Mouse (Mus musculus) myocyte (in vitro differentiated cells): Measurements from ENCODE around the gene Trmt112. TPM values are rescaled to one million over a fixed set of nuclear protein-coding genes. Genes with fewer than 3 reads are reported as not detected.

Experiments used
- H3K27me3 ChIP-seq: one replicate; pipeline ENCODE4 v1.6.1; 2011; ENCODE audit not compliant: control insufficient read depth, insufficient read depth, insufficient read length
- H3K36me3 ChIP-seq: one replicate; pipeline ENCODE4 v1.6.1; 2011; ENCODE audit not compliant: control insufficient read depth, insufficient read depth
- H3K4me2 ChIP-seq: one replicate; pipeline ENCODE4 v1.6.1; 2011; ENCODE audit warnings: low read depth, control low read depth
- H3K4me3 ChIP-seq: one replicate; pipeline ENCODE4 v1.5.1; 2011; ENCODE audit warnings: mild to moderate bottlenecking, control low read depth, moderate library complexity
- H3K79me2 ChIP-seq: one replicate; pipeline ENCODE4 v1.6.1; 2011; ENCODE audit not compliant: control insufficient read depth, insufficient read depth
- H3ac ChIP-seq: one replicate; pipeline ENCODE4 v1.6.1; 2011; ENCODE audit not compliant: control insufficient read depth, insufficient read length
- CEBPB ChIP-seq: IDR thresholded peaks from 2 replicates; pipeline ENCODE4 v1.6.1; 2011; ENCODE audit warnings: mild to moderate bottlenecking, moderate library complexity; ENCODE audit not compliant: poor library complexity, insufficient read depth, severe bottlenecking
- E2F4 ChIP-seq: IDR thresholded peaks from one replicate; pipeline ENCODE4 v1.6.1; 2011; ENCODE audit warnings: mild to moderate bottlenecking, control low read depth, moderate library complexity; ENCODE audit not compliant: insufficient read depth
- MAX ChIP-seq: IDR thresholded peaks from one replicate; pipeline ENCODE4 v1.6.1; 2011; ENCODE audit warnings: low read depth, mild to moderate bottlenecking, control low read depth
- MYOD1 ChIP-seq, 3 experiments: IDR thresholded peaks; one replicate each; pipeline ENCODE4 v1.6.1; 2011; ENCODE audit warnings: control low read depth in 2 of 3, low read depth in 2 of 3, mild to moderate bottlenecking in 2 of 3, moderate library complexity in 1 of 3; ENCODE audit not compliant: insufficient read length in 2 of 3, control insufficient read depth in 1 of 3
- MYOG ChIP-seq, 3 experiments: IDR thresholded peaks; one replicate each; pipeline ENCODE4 v1.6.1; 2011; ENCODE audit warnings: control low read depth in 2 of 3, low read depth in 2 of 3, mild to moderate bottlenecking in 2 of 3; ENCODE audit not compliant: insufficient read length in 2 of 3, control insufficient read depth in 1 of 3, insufficient read depth in 1 of 3
- POLR2A ChIP-seq: IDR thresholded peaks from one replicate; pipeline ENCODE4 v1.6.1; 2011; ENCODE audit warnings: low read depth, mild to moderate bottlenecking, control low read depth, moderate library complexity; ENCODE audit not compliant: insufficient read length
- POLR2AphosphoS2 ChIP-seq: IDR thresholded peaks from one replicate; pipeline ENCODE4 v1.6.1; 2011; ENCODE audit warnings: low read depth, control low read depth; ENCODE audit not compliant: insufficient read length
- REST ChIP-seq: IDR thresholded peaks from one replicate; pipeline ENCODE4 v1.6.1; 2011; ENCODE audit warnings: mild to moderate bottlenecking, control low read depth, moderate library complexity; ENCODE audit not compliant: insufficient read depth, insufficient read length
- SRF ChIP-seq: IDR thresholded peaks from one replicate; pipeline ENCODE4 v1.6.1; 2011; ENCODE audit warnings: low read depth; ENCODE audit not compliant: control insufficient read depth, insufficient read length
- TCF12 ChIP-seq: IDR thresholded peaks from one replicate; pipeline ENCODE4 v1.6.1; 2011; ENCODE audit warnings: mild to moderate bottlenecking, control low read depth; ENCODE audit not compliant: poor library complexity, insufficient read depth, severe bottlenecking
- TCF3 ChIP-seq: IDR thresholded peaks from one replicate; pipeline ENCODE4 v1.6.1; 2011; ENCODE audit warnings: low read depth, control low read depth; ENCODE audit not compliant: insufficient read length
- USF1 ChIP-seq: IDR thresholded peaks from one replicate; pipeline ENCODE4 v1.6.1; 2011; ENCODE audit warnings: low read depth, mild to moderate bottlenecking, control low read depth, moderate library complexity
- polyA plus RNA-seq: library from polyadenylated mRNA; unstranded; fragments of >200 nt; fragmentation: generic; extraction: Trizol; gene quantifications from one replicate; pipeline ENCODE4 v1.2.1, GENCODE M21; 2012; ENCODE audit warnings: missing spikeins

The Trmt112 gene
- polyA plus RNA-seq, 1 experiment: 281 TPM

DNA sequence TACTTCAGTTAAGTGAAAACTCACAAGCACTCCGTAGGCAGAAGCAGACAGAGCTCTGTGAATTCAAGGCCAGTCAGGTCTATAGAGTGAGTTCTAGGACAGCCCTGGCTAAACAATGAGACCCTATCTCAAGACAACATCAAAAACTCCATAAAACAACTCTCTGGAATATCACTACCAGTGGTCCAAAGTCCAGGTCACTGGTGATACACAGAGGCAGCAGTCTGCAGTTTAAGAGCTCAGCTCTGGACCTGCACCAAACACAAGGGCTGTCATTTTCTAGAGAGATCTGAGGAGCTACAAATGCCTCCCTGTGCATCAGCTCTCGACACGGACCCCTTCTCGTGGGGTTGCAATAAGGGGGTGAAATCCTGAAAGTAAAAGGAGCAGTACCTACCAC lies 8.8 kb downstream of the Trmt112 start:
- Histone ChIP-seq H3ac (no peak overlapping the region), H3K79me2 (peaks cover 23% of the 10 kb centered on the region), H3K36me3 (peaks cover 3% of the 10 kb centered on the region), H3K4me3 (no peak overlapping the region), H3K27me3 (no peaks in the 10 kb centered on the region), H3K4me2 (no peak overlapping the region)
- TF ChIP-seq MAX: no peak
- TF ChIP-seq POLR2AphosphoS2: no peak
- TF ChIP-seq MYOG (IDR thresholded peaks at IDR 0.05; ENCODE audit: control insufficient read depth in 1 of 3, insufficient read depth in 1 of 3, insufficient read length in 2 of 3, low read depth in 2 of 3): no peak
- no peak for TF ChIP-seq CEBPB
- no peak for TF ChIP-seq MYOD1 (IDR thresholded peaks at IDR 0.05; ENCODE audit: control insufficient read depth in 1 of 3, insufficient read length in 2 of 3, low read depth in 2 of 3)
- TF ChIP-seq TCF3: no peak
- no peak for TF ChIP-seq USF1
- no peak for TF ChIP-seq TCF12

DNA sequence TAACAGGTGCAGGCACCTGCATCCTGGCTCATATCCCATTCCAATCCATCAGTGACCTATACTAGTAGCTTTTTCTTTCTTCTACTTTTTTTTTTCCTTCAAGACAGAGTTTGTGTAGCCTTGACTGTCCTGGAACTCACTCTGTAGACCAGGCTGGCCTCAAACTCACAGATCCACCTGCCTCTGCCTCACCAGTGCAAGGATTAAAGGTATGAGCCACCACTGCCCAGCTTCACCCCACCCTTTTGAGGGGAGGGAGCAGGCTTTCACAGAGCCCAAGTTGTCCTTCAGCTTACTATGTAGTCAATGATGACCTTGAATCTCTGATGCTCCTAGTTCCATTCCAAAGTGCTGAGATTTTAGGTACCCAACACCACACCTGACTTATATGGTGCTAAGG lies 9.9 kb downstream of the Trmt112 start:
- H3K4me2 ChIP-seq: peak overlapping the region; percentile 88
- no peak overlapping the region for H3ac ChIP-seq
- H3K36me3 ChIP-seq: no peaks in the 10 kb centered on the region
- peaks cover 23% of the 10 kb centered on the region for H3K79me2 ChIP-seq
- no peaks in the 10 kb centered on the region for H3K27me3 ChIP-seq
- TF ChIP-seq MYOD1 (IDR thresholded peaks at IDR 0.05; ENCODE audit: control insufficient read depth in 1 of 3, insufficient read length in 2 of 3, low read depth in 2 of 3): no peak
- no peak for TF ChIP-seq POLR2AphosphoS2
- TF ChIP-seq MAX: no peak
- TF ChIP-seq USF1: no peak
- TF ChIP-seq SRF: no peak
- TF ChIP-seq POLR2A: no peak
- no peak for TF ChIP-seq E2F4
- no peak for TF ChIP-seq CEBPB
- no peak for TF ChIP-seq MYOG (IDR thresholded peaks at IDR 0.05; ENCODE audit: control insufficient read depth in 1 of 3, insufficient read depth in 1 of 3, insufficient read length in 2 of 3, low read depth in 2 of 3)
- no peak for TF ChIP-seq TCF12
- no peak for TF ChIP-seq TCF3
- no peak for TF ChIP-seq REST
- H3K4me3 ChIP-seq: peak overlapping the region; percentile 56

GRCm38 (mm10) chr19:6919876-6920740 lies 10.6 kb downstream of the Trmt112 start:
- H3K4me2 ChIP-seq: peak overlapping the region; percentile 88
- H3K79me2 ChIP-seq: peaks cover 23% of the 10 kb centered on the region
- peak overlapping the region; percentile 78 for H3ac ChIP-seq
- TF ChIP-seq MYOD1 (IDR thresholded peaks at IDR 0.05; ENCODE audit: control insufficient read depth in 1 of 3, insufficient read length in 2 of 3, low read depth in 2 of 3) (no peak), POLR2A (no peak), TCF12 (no peak), MAX (no peak), E2F4 (no peak), MYOG (IDR thresholded peaks at IDR 0.05; ENCODE audit: control insufficient read depth in 1 of 3, insufficient read depth in 1 of 3, insufficient read length in 2 of 3, low read depth in 2 of 3) (no peak), CEBPB (no peak), USF1 (no peak), REST (no peak), POLR2AphosphoS2 (no peak)
- no peaks in the 10 kb centered on the region for H3K27me3 ChIP-seq
- no peaks in the 10 kb centered on the region for H3K36me3 ChIP-seq
- peak overlapping the region; percentile 56 for H3K4me3 ChIP-seq

DNA sequence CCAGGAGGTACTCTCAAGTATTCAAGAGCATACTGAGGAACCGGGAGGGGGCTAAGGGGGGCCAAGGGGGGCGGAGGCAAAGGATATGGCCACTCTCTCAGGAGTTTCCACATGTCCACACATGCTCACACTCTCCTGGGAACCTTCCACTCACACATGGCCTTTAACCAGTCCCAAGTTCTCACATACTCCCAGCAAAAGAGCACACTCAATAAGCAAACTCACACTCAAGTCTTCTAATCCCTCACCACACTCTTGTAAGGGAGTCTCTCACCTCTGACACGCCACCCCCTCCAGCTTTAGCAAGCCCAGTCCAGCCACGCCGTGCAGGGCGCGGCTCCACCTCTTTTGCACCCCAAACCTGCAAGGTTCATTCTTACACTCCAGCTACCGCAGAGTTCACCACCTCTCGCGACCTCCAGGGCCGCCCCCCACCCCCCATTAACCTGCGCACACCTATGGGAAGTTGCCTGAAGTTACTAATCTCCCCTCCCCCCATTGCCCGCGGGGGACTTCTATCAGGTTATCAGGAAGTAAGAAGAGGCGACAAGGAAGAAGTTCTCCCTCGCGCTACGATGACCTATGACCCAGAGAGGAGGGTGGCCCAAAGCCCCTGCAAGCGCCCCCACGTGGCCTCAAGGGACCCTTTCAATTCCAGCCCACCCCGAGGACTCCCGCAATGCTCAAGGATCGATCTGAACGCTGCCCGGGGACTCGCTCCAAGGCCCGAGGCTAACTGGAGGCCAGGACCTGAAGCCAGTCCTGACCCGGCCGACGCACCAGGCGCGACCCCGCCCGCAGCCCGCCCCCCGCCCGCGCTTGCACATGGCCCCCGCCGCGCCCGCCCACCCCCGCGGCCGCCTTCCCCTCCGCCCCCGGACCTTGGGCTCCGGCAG lies 11.5 kb downstream of the Trmt112 start:
- Histone ChIP-seq H3K4me2 (peak overlapping the region; percentile 88), H3K79me2 (peaks cover 23% of the 10 kb centered on the region), H3K36me3 (no peaks in the 10 kb centered on the region), H3K27me3 (no peaks in the 10 kb centered on the region), H3K4me3 (peak overlapping the region; percentile 56), H3ac (peak overlapping the region; percentile 78)
- TF ChIP-seq MYOG (IDR thresholded peaks at IDR 0.05; ENCODE audit: control insufficient read depth in 1 of 3, insufficient read depth in 1 of 3, insufficient read length in 2 of 3, low read depth in 2 of 3) (no peak), CEBPB (no peak), MYOD1 (IDR thresholded peaks at IDR 0.05; ENCODE audit: control insufficient read depth in 1 of 3, insufficient read length in 2 of 3, low read depth in 2 of 3) (no peak), TCF3 (no peak), POLR2A (no peak), USF1 (no peak), E2F4 (no peak), SRF (no peak), REST (no peak), MAX (no peak)
